Mouse (Mus musculus) erythroblast, embryonic 14.5 days (primary cell): Measurements from ENCODE around the gene Tbx2. TPM values are rescaled to one million over a fixed set of nuclear protein-coding genes. Genes with fewer than 3 reads are reported as not detected.

ENCODE experiments used
- H3K27me3 ChIP-seq: 2 replicates; pipeline ENCODE4 v1.6.1; 2012; ENCODE audit warnings: inconsistent platforms; ENCODE audit not compliant: control insufficient read depth
- H3K36me3 ChIP-seq: 2 replicates; pipeline ENCODE4 v1.6.1; 2012; ENCODE audit warnings: mild to moderate bottlenecking, inconsistent platforms; ENCODE audit not compliant: control insufficient read depth
- H3K4me1 ChIP-seq: 2 replicates; pipeline ENCODE4 v1.6.1; 2012; ENCODE audit warnings: inconsistent platforms; ENCODE audit not compliant: control insufficient read depth
- H3K4me3 ChIP-seq: replicated peaks from 2 replicates; pipeline ENCODE3; 2012; ENCODE audit warnings: moderate library complexity, mild to moderate bottlenecking, inconsistent platforms
- H3K9me3 ChIP-seq: 2 replicates; pipeline ENCODE4 v1.6.1; 2012; ENCODE audit warnings: low read length, inconsistent platforms, mixed read lengths; ENCODE audit not compliant: control insufficient read depth
- GATA1 ChIP-seq: IDR thresholded peaks from 2 replicates; pipeline ENCODE4 v1.6.1; 2012; ENCODE audit warnings: low read length, inconsistent platforms, mixed read lengths
- TAL1 ChIP-seq: IDR thresholded peaks from 3 replicates; pipeline ENCODE4 v1.6.1; 2012; ENCODE audit warnings: low read length, inconsistent platforms, mixed read lengths
- polyA plus RNA-seq: library from polyadenylated mRNA; stranded (reverse); fragments of >175 nt; gene quantifications from 2 replicates; pipeline ENCODE4 v1.2.3, GENCODE M21; 2012

Gene Tbx2
- polyA plus RNA-seq, 1 experiment, result 0.12 TPM

GRCm38 (mm10) chr11:85800380-85800779 is 32.0 kb upstream of the Tbx2 start:
- no peaks in the 10 kb centered on the region for H3K9me3 ChIP-seq
- peak overlapping the region; percentile 57 for H3K4me3 ChIP-seq
- H3K4me1 ChIP-seq, result peaks cover 82% of the 10 kb centered on the region

GRCm38 (mm10) chr11:85804048-85804447 is 28.3 kb upstream of the Tbx2 start:
- H3K4me3 ChIP-seq, result peak overlapping the region; percentile 67
- TF ChIP-seq GATA1, result peak; percentile 93
- TF ChIP-seq TAL1, result peak; percentile 78
- H3K36me3 ChIP-seq, result peaks cover 49% of the 10 kb centered on the region
- H3K9me3 ChIP-seq, result no peaks in the 10 kb centered on the region
- H3K4me1 ChIP-seq, result peaks cover 78% of the 10 kb centered on the region
- peaks cover 7% of the 10 kb centered on the region; the same call in 1 of the 2 replicates for H3K27me3 ChIP-seq

More at GRCm38 (mm10) chr11:85800380-85800779, 32.0 kb upstream of the Tbx2 start:
- TF ChIP-seq GATA1 (no peak), TAL1 (no peak)
- Histone ChIP-seq H3K27me3 (peaks cover 7% of the 10 kb centered on the region; the same call in 1 of the 2 replicates), H3K36me3 (peaks cover 78% of the 10 kb centered on the region)

DNA sequence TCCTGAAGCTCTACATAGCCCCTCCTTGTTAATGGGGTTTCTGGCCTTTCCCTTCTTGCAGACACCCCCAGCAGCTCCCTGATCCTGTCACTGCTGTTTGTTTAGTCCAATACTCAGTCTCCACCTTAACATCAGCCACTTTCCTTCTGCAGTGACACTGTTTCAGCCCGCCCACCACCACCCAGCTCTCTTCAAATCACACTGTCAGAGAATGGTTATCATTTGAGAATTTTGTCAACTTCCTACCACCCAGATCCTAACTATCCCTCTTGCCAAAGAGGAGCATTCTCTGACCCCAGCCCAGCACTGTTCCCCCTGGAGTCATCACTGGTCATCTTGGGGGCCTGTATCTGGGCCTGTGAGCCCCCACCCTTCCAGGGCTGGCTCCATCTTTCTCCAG is 26.6 kb upstream of the Tbx2 start:
- H3K27me3 ChIP-seq, result no peaks in the 10 kb centered on the region; the same call in 1 of the 2 replicates
- TF ChIP-seq GATA1 (no peak), TAL1 (no peak)
- peaks cover 36% of the 10 kb centered on the region for H3K36me3 ChIP-seq
- H3K4me1 ChIP-seq, result peaks cover 61% of the 10 kb centered on the region
- H3K9me3 ChIP-seq, result no peaks in the 10 kb centered on the region
- H3K4me3 ChIP-seq, result no peak overlapping the region

GRCm38 (mm10) chr11:85807353-85807752 is 25.0 kb upstream of the Tbx2 start:
- Histone ChIP-seq H3K9me3 (no peaks in the 10 kb centered on the region), H3K36me3 (peaks cover 21% of the 10 kb centered on the region), H3K27me3 (no peaks in the 10 kb centered on the region), H3K4me3 (no peak overlapping the region), H3K4me1 (peaks cover 49% of the 10 kb centered on the region)
- TF ChIP-seq GATA1, result no peak
- no peak for TF ChIP-seq TAL1

GRCm38 (mm10) chr11:85811229-85811628 is 21.1 kb upstream of the Tbx2 start:
- Histone ChIP-seq H3K4me3 (no peak overlapping the region), H3K27me3 (peaks cover 4% of the 10 kb centered on the region; the same call in 1 of the 2 replicates)

GRCm38 (mm10) chr11:85811676-85812075 is 20.7 kb upstream of the Tbx2 start:
- no peaks in the 10 kb centered on the region for H3K9me3 ChIP-seq
- H3K4me1 ChIP-seq, result peaks cover 11% of the 10 kb centered on the region
- TF ChIP-seq GATA1 (no peak), TAL1 (no peak)
- H3K27me3 ChIP-seq, result peaks cover 4% of the 10 kb centered on the region; the same call in 1 of the 2 replicates
- no peaks in the 10 kb centered on the region for H3K36me3 ChIP-seq
- no peak overlapping the region for H3K4me3 ChIP-seq

More at GRCm38 (mm10) chr11:85811229-85811628, 21.1 kb upstream of the Tbx2 start:
- peaks cover 12% of the 10 kb centered on the region for H3K4me1 ChIP-seq
- no peaks in the 10 kb centered on the region for H3K9me3 ChIP-seq
- peaks cover under 1% of the 10 kb centered on the region; the same call in 1 of the 2 replicates for H3K36me3 ChIP-seq
- no peak for TF ChIP-seq GATA1
- no peak for TF ChIP-seq TAL1

- TF ChIP-seq TAL1 (no peak), GATA1 (no peak)
Measured at GRCm38 (mm10) chr11:85812201-85812966, 20.0 kb upstream of the Tbx2 start.

GRCm38 (mm10) chr11:85814678-85815077 is 17.7 kb upstream of the Tbx2 start:
- Histone ChIP-seq H3K4me1 (peaks cover 18% of the 10 kb centered on the region), H3K27me3 (peaks cover 4% of the 10 kb centered on the region; the same call in 1 of the 2 replicates), H3K9me3 (no peaks in the 10 kb centered on the region), H3K36me3 (no peaks in the 10 kb centered on the region), H3K4me3 (no peak overlapping the region)
- TF ChIP-seq TAL1, result no peak
- no peak for TF ChIP-seq GATA1

More at GRCm38 (mm10) chr11:85812201-85812966, 20.0 kb upstream of the Tbx2 start:
- Histone ChIP-seq H3K36me3 (no peaks in the 10 kb centered on the region), H3K27me3 (peaks cover 4% of the 10 kb centered on the region; the same call in 1 of the 2 replicates), H3K4me3 (no peak overlapping the region), H3K9me3 (no peaks in the 10 kb centered on the region), H3K4me1 (peaks cover 8% of the 10 kb centered on the region)

DNA sequence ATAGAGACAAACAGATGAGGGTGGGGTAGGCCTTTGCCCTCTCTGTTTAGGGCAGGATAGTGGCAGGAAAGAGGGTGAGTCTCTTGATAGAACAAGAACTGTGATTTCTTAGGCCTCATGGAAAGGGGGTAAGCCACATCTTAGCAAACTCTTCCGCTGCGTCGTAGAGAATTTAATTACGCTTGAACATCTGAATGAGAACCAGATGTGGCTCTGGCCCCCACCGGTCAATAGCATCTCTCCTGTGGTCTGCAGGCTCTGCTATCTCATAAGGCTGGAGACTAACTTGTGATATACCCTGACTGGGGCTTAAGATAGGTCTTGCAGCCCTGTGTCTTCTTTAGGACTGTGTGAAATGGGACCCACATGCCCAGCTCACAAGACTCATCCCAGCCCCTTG is 15.9 kb upstream of the Tbx2 start:
- H3K27me3 ChIP-seq, result peaks cover 4% of the 10 kb centered on the region; the same call in 1 of the 2 replicates
- H3K4me1 ChIP-seq, result peaks cover 14% of the 10 kb centered on the region
- no peaks in the 10 kb centered on the region for H3K36me3 ChIP-seq
- H3K9me3 ChIP-seq, result no peaks in the 10 kb centered on the region
- TF ChIP-seq TAL1, result no peak
- TF ChIP-seq GATA1, result no peak
- H3K4me3 ChIP-seq, result no peak overlapping the region
